Mouse (Mus musculus): ENCODE measurements around the gene Steap2. TPM values are rescaled to one million over a fixed set of nuclear protein-coding genes. Genes with fewer than 3 reads are reported as not detected.

Gene Steap2
- polyA plus RNA-seq (2015; fragmentation: Nextera tagmentation; extraction: Ambion mirVana), result 5.0 and 5.2 TPM in 2 replicates

GRCm38 (mm10) chr5:5693956-5694653 lies at the start of gene Steap2:
Gene Steap2, minus strand, starts transcription at chr5:5694578.
- under 1% methylated on average over 65 of the region's 66 CpGs for WGBS
- no peak within 1 kb of the TSS for H3K27ac ChIP-seq (replicated peaks)

GRCm38 (mm10) chr5:5734445-5734844 lies 40.1 kb upstream of the Steap2 start:
- Histone ChIP-seq H3K27ac (replicated peaks) (no peak overlapping the region), H3K36me3 (no peaks in the 10 kb centered on the region), H3K4me2 (replicated peaks) (no peak overlapping the region), H3K4me1 (no peaks in the 10 kb centered on the region), H3K27me3 (no peaks in the 10 kb centered on the region), H3K4me3 (no peak overlapping the region), H3K9me3 (no peaks in the 10 kb centered on the region), H3K9ac (replicated peaks) (no peak overlapping the region)
- 95% methylated on average over 9 of the region's 9 CpGs for WGBS
- no peak for ATAC-seq (replicated peaks)

More at GRCm38 (mm10) chr5:5693956-5694653, at the start of gene Steap2:
- Histone ChIP-seq H3K4me3 (peak within 1 kb of the TSS; percentile 66), H3K9ac (replicated peaks) (peak within 1 kb of the TSS; percentile 82), H3K9me3 (no peaks in the 10 kb centered on the region), H3K4me1 (peaks cover 6% of the 10 kb centered on the region; the same call in 1 of the 2 replicates), H3K4me2 (replicated peaks) (peak within 1 kb of the TSS; percentile 91), H3K27me3 (no peaks in the 10 kb centered on the region), H3K36me3 (no peaks in the 10 kb centered on the region)
- ATAC-seq (replicated peaks), result peak; percentile 94

GRCm38 (mm10) chr5:5732858-5733257 lies 38.5 kb upstream of the Steap2 start:
- no peaks in the 10 kb centered on the region for H3K27me3 ChIP-seq
- H3K27ac ChIP-seq (replicated peaks), result no peak overlapping the region
- no peaks in the 10 kb centered on the region for H3K36me3 ChIP-seq
- no peak overlapping the region for H3K9ac ChIP-seq (replicated peaks)
- no peaks in the 10 kb centered on the region for H3K4me1 ChIP-seq
- ATAC-seq (replicated peaks), result no peak
- H3K9me3 ChIP-seq, result no peaks in the 10 kb centered on the region
- WGBS, result 83% methylated on average over 2 of the region's 2 CpGs
- no peak overlapping the region for H3K4me2 ChIP-seq (replicated peaks)
- no peak overlapping the region for H3K4me3 ChIP-seq

GRCm38 (mm10) chr5:5732208-5732607 lies 37.8 kb upstream of the Steap2 start:
- no peak for ATAC-seq (replicated peaks)
- no peaks in the 10 kb centered on the region for H3K36me3 ChIP-seq
- H3K4me1 ChIP-seq, result no peaks in the 10 kb centered on the region
- no peak overlapping the region for H3K4me2 ChIP-seq (replicated peaks)
- no peak overlapping the region for H3K9ac ChIP-seq (replicated peaks)
- no peaks in the 10 kb centered on the region for H3K9me3 ChIP-seq
- H3K27ac ChIP-seq (replicated peaks), result no peak overlapping the region
- no peaks in the 10 kb centered on the region for H3K27me3 ChIP-seq
- no peak overlapping the region for H3K4me3 ChIP-seq
- 93% methylated on average over 3 of the region's 3 CpGs for WGBS

GRCm38 (mm10) chr5:5729904-5730303 lies 35.5 kb upstream of the Steap2 start:
- WGBS, result 91% methylated on average over 4 of the region's 4 CpGs
- no peak for ATAC-seq (replicated peaks)
- Histone ChIP-seq H3K27ac (replicated peaks) (no peak overlapping the region), H3K4me3 (no peak overlapping the region), H3K36me3 (no peaks in the 10 kb centered on the region), H3K4me1 (no peaks in the 10 kb centered on the region), H3K9me3 (no peaks in the 10 kb centered on the region), H3K27me3 (no peaks in the 10 kb centered on the region), H3K4me2 (replicated peaks) (no peak overlapping the region), H3K9ac (replicated peaks) (no peak overlapping the region)

GRCm38 (mm10) chr5:5722217-5722616 lies 27.8 kb upstream of the Steap2 start:
- no peak overlapping the region for H3K4me2 ChIP-seq (replicated peaks)
- H3K4me3 ChIP-seq, result no peak overlapping the region
- no peaks in the 10 kb centered on the region for H3K9me3 ChIP-seq
- no peaks in the 10 kb centered on the region for H3K27me3 ChIP-seq
- ATAC-seq (replicated peaks), result no peak
- peaks cover 3% of the 10 kb centered on the region; the same call in 1 of the 2 replicates for H3K4me1 ChIP-seq
- no peak overlapping the region for H3K9ac ChIP-seq (replicated peaks)
- 68% methylated on average over 7 of the region's 7 CpGs for WGBS
- no peaks in the 10 kb centered on the region for H3K36me3 ChIP-seq
- H3K27ac ChIP-seq (replicated peaks), result no peak overlapping the region

- Histone ChIP-seq H3K36me3 (no peaks in the 10 kb centered on the region), H3K4me2 (replicated peaks) (no peak overlapping the region), H3K27ac (replicated peaks) (no peak overlapping the region), H3K9ac (replicated peaks) (no peak overlapping the region), H3K9me3 (no peaks in the 10 kb centered on the region), H3K4me1 (no peaks in the 10 kb centered on the region), H3K4me3 (no peak overlapping the region), H3K27me3 (no peaks in the 10 kb centered on the region)
- WGBS, result 88% methylated on average over 4 of the region's 4 CpGs
- ATAC-seq (replicated peaks), result no peak
These were observed 16.7 kb upstream of the Steap2 start for GRCm38 (mm10) chr5:5711032-5711431.

GRCm38 (mm10) chr5:5707341-5708278 lies 13.2 kb upstream of the Steap2 start:
- no peak for ATAC-seq (replicated peaks)
- no peaks in the 10 kb centered on the region for H3K9me3 ChIP-seq
- H3K4me1 ChIP-seq, result no peaks in the 10 kb centered on the region
- H3K27ac ChIP-seq (replicated peaks), result no peak overlapping the region
- 70% methylated on average over 13 of the region's 13 CpGs for WGBS
- no peaks in the 10 kb centered on the region for H3K36me3 ChIP-seq
- H3K9ac ChIP-seq (replicated peaks), result no peak overlapping the region
- H3K4me2 ChIP-seq (replicated peaks), result no peak overlapping the region
- no peak overlapping the region for H3K4me3 ChIP-seq
- H3K27me3 ChIP-seq, result no peaks in the 10 kb centered on the region

GRCm38 (mm10) chr5:5705019-5705418 lies 10.6 kb upstream of the Steap2 start:
- Histone ChIP-seq H3K36me3 (no peaks in the 10 kb centered on the region), H3K9ac (replicated peaks) (no peak overlapping the region), H3K4me3 (no peak overlapping the region), H3K27me3 (no peaks in the 10 kb centered on the region), H3K9me3 (no peaks in the 10 kb centered on the region), H3K4me2 (replicated peaks) (no peak overlapping the region), H3K27ac (replicated peaks) (no peak overlapping the region), H3K4me1 (no peaks in the 10 kb centered on the region)
- ATAC-seq (replicated peaks), result no peak
- WGBS, result 52% methylated on average over 2 of the region's 2 CpGs

GRCm38 (mm10) chr5:5700386-5700785 lies 6.0 kb upstream of the Steap2 start:
- no peak overlapping the region for H3K4me2 ChIP-seq (replicated peaks)
- no peak overlapping the region for H3K9ac ChIP-seq (replicated peaks)
- H3K36me3 ChIP-seq, result no peaks in the 10 kb centered on the region
- H3K27me3 ChIP-seq, result no peaks in the 10 kb centered on the region
- 83% methylated on average over 2 of the region's 2 CpGs for WGBS
- H3K4me3 ChIP-seq, result no peak overlapping the region
- H3K4me1 ChIP-seq, result no peaks in the 10 kb centered on the region
- H3K9me3 ChIP-seq, result no peaks in the 10 kb centered on the region
- no peak for ATAC-seq (replicated peaks)
- no peak overlapping the region for H3K27ac ChIP-seq (replicated peaks)

GRCm38 (mm10) chr5:5698830-5699229 lies 4.5 kb upstream of the Steap2 start:
- H3K27ac ChIP-seq (replicated peaks), result no peak overlapping the region
- H3K4me1 ChIP-seq, result peaks cover 3% of the 10 kb centered on the region; the same call in 1 of the 2 replicates
- H3K27me3 ChIP-seq, result no peaks in the 10 kb centered on the region
- H3K9ac ChIP-seq (replicated peaks), result no peak overlapping the region
- H3K4me3 ChIP-seq, result no peak overlapping the region
- ATAC-seq (replicated peaks), result no peak
- no peaks in the 10 kb centered on the region for H3K9me3 ChIP-seq
- WGBS, result 77% methylated on average over 3 of the region's 3 CpGs
- H3K4me2 ChIP-seq (replicated peaks), result no peak overlapping the region
- no peaks in the 10 kb centered on the region for H3K36me3 ChIP-seq

- Histone ChIP-seq H3K9ac (replicated peaks) (no peak overlapping the region), H3K4me2 (replicated peaks) (no peak overlapping the region), H3K4me1 (peaks cover 6% of the 10 kb centered on the region; the same call in 1 of the 2 replicates), H3K9me3 (no peaks in the 10 kb centered on the region), H3K27ac (replicated peaks) (no peak overlapping the region), H3K4me3 (no peak overlapping the region), H3K36me3 (no peaks in the 10 kb centered on the region), H3K27me3 (no peaks in the 10 kb centered on the region)
- ATAC-seq (replicated peaks), result no peak
- WGBS, result 87% methylated on average over 5 of the region's 5 CpGs
These were observed 1.1 kb upstream of the Steap2 start for GRCm38 (mm10) chr5:5695401-5695942.

All from forebrain, embryonic 15.5 days (tissue).